Mouse (Mus musculus) MEL (cell line): ENCODE results near the gene Otud7b.

Experiments used
- CHD1 ChIP-seq: IDR thresholded peaks from 2 replicates; pipeline ENCODE4 v1.6.1; 2012; ENCODE audit warnings: low read depth, mild to moderate bottlenecking, inconsistent platforms, low read length, improper control_type of control experiment
- CTCF ChIP-seq, 3 experiments: IDR thresholded peaks in 2 of 3; conservative IDR thresholded peaks in 1 of 3; 2 replicates each; pipeline ENCODE4 v1.5.1; 2011 to 2012; ENCODE audit warnings: low read length in 3 of 3, low read depth in 2 of 3, mild to moderate bottlenecking in 2 of 3, improper control_type of control experiment in 1 of 3, inconsistent platforms in 1 of 3, mixed read lengths in 1 of 3, moderate library complexity in 1 of 3; ENCODE audit not compliant: control insufficient read depth in 1 of 3, insufficient read depth in 1 of 3, poor library complexity in 1 of 3, severe bottlenecking in 1 of 3
- E2F4 ChIP-seq: IDR thresholded peaks from 2 replicates; pipeline ENCODE4 v1.6.1; 2011; ENCODE audit warnings: low read depth, low read length, improper control_type of control experiment, borderline replicate concordance
- EP300 ChIP-seq, 2 experiments: IDR thresholded peaks; 2 replicates each; pipeline ENCODE4 v1.6.1; 2011; ENCODE audit warnings: improper control_type of control experiment in 2 of 2, low read length in 2 of 2, low read depth in 1 of 2, mild to moderate bottlenecking in 1 of 2
- HCFC1 ChIP-seq: IDR thresholded peaks from 2 replicates; pipeline ENCODE4 v1.6.1; 2012; ENCODE audit warnings: low read depth, mild to moderate bottlenecking, inconsistent platforms, low read length, improper control_type of control experiment, moderate library complexity
- KAT2A ChIP-seq: conservative IDR thresholded peaks from 2 replicates; pipeline ENCODE4 v1.6.1; 2012; ENCODE audit warnings: low read depth, low read length, improper control_type of control experiment, inconsistent platforms
- MAX ChIP-seq: IDR thresholded peaks from 2 replicates; pipeline ENCODE4 v1.6.1; 2011; ENCODE audit warnings: low read length, improper control_type of control experiment
- MAZ ChIP-seq: IDR thresholded peaks from 2 replicates; pipeline ENCODE4 v1.6.1; 2012; ENCODE audit warnings: low read depth, mild to moderate bottlenecking, inconsistent platforms, low read length, improper control_type of control experiment
- MYB ChIP-seq: IDR thresholded peaks from 2 replicates; pipeline ENCODE4 v1.6.1; 2011; ENCODE audit warnings: mild to moderate bottlenecking, low read depth, low read length, improper control_type of control experiment
- NELFE ChIP-seq: IDR thresholded peaks from 2 replicates; pipeline ENCODE4 v1.6.1; 2011; ENCODE audit warnings: low read depth, low read length, improper control_type of control experiment
- POLR2A ChIP-seq, 2 experiments: IDR thresholded peaks; 2 replicates each; pipeline ENCODE4 v1.6.1; 2011 to 2012; ENCODE audit warnings: low read length in 2 of 2, mild to moderate bottlenecking in 2 of 2, control low read depth in 1 of 2, improper control_type of control experiment in 1 of 2, low read depth in 1 of 2, moderate library complexity in 1 of 2; ENCODE audit not compliant: control insufficient read depth in 1 of 2, insufficient read depth in 1 of 2, poor library complexity in 1 of 2
- SMC3 ChIP-seq: IDR thresholded peaks from 2 replicates; pipeline ENCODE4 v1.6.1; 2011; ENCODE audit warnings: low read depth, low read length, improper control_type of control experiment
- UBTF ChIP-seq: IDR thresholded peaks from 2 replicates; pipeline ENCODE4 v1.6.1; 2012; ENCODE audit warnings: low read depth, mild to moderate bottlenecking, inconsistent platforms, low read length, improper control_type of control experiment, moderate library complexity, borderline replicate concordance; ENCODE audit not compliant: insufficient read depth

DNA sequence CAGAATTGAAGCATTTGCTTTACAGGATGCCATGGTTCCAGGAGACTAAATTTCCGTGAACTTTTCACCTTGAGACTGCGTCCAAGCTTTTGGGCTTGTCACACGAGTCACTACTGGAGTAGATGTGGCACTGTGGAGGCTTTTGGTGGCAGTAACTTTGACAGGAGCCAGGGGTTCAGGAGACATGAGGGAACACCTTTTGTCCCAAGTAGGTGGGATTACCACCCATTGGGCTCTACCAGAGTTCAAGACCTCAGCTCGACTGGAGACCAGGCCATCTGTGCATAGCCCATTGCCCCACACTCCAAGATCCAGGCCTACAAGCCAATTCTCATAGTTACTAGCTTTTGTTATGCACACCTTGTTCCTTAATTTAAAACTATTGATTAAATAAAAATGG is 34.1 kb upstream of the Otud7b start:
- no peak for TF ChIP-seq CTCF (IDR thresholded peaks at IDR 0.05 in 2 of 3, conservative IDR thresholded peaks at IDR 0.05 in 1 of 3; ENCODE audit: control insufficient read depth in 1 of 3, insufficient read depth in 1 of 3, low read depth in 2 of 3, low read length in 3 of 3, poor library complexity in 1 of 3, severe bottlenecking in 1 of 3)
- no peak for TF ChIP-seq KAT2A
- no peak for TF ChIP-seq EP300 (IDR thresholded peaks at IDR 0.05; ENCODE audit: low read depth in 1 of 2, low read length in 2 of 2)
- no peak for TF ChIP-seq CHD1
- no peak for TF ChIP-seq POLR2A (IDR thresholded peaks at IDR 0.05; ENCODE audit: control insufficient read depth in 1 of 2, insufficient read depth in 1 of 2, low read depth in 1 of 2, low read length in 2 of 2, poor library complexity in 1 of 2)
- no peak for TF ChIP-seq MAX
- no peak for TF ChIP-seq SMC3
- no peak for TF ChIP-seq NELFE
- no peak for TF ChIP-seq MAZ
- no peak for TF ChIP-seq UBTF
- no peak for TF ChIP-seq HCFC1
- TF ChIP-seq MYB = no peak
- TF ChIP-seq E2F4 = no peak
